Mouse (Mus musculus) heart, adult 8-10 months (tissue): ENCODE measurements around the gene Gm20852. TPM values are rescaled to one million over a fixed set of nuclear protein-coding genes. Genes with fewer than 3 reads are reported as not detected.
"Not testable (repeated sequence)": the region's sequence is repeated elsewhere in the genome, so short reads cannot be mapped to it uniquely, and the experiment has no call there.

Experiments used
- DNase-seq: peaks from one replicate; pipeline ENCODE4 v3.0.0; 2022; ENCODE audit warnings: low spot score
- total RNA-seq, 4 experiments: library from RNA; stranded (reverse); gene quantifications; 2 replicates each; pipeline ENCODE4 v1.2.4; 2022

The Gm20852 gene
- not detected for total RNA-seq

- DNase-seq: not testable (repeated sequence)
Measured at GRCm38 (mm10) chrY:66742023-66742422, at the start of gene Gm20852. Gene Gm20852 (minus strand): TSS chrY:66742123.
